Mouse (Mus musculus) lung, postnatal 0 days (tissue): ENCODE measurements around the gene Vps45. TPM values are rescaled to one million over a fixed set of nuclear protein-coding genes. Genes with fewer than 3 reads are reported as not detected.

Experiments used
- ATAC-seq: fragments of 200-750 bp; cut with Nextera tagmentation; 2 replicates; pipeline ENCODE4 v1.8.0; 2017; ENCODE audit warnings: moderate library complexity
- DNase-seq: peaks from one replicate; pipeline ENCODE4 v3.0.0-alpha.2; 2016; ENCODE audit warnings: low spot score
- H3K27ac ChIP-seq: fragments of 300-500 bp; sonication (generic); 2 replicates; pipeline ENCODE4 v1.5.1; 2014; ENCODE audit warnings: antibody characterized with exemption, mild to moderate bottlenecking, low read length, mixed read lengths
- H3K27me3 ChIP-seq: fragments of 300-500 bp; sonication (generic); replicated peaks from 2 replicates; pipeline ENCODE4 v1.6.1; 2014; ENCODE audit warnings: low read length, mixed read lengths; ENCODE audit not compliant: insufficient read depth
- H3K36me3 ChIP-seq: fragments of 300-500 bp; sonication (generic); 2 replicates; pipeline ENCODE4 v1.6.1; 2014; ENCODE audit warnings: low read length, mixed read lengths; ENCODE audit not compliant: insufficient read depth
- H3K4me1 ChIP-seq: fragments of 300-500 bp; sonication (generic); 2 replicates; pipeline ENCODE4 v1.6.1; 2014; ENCODE audit warnings: antibody characterized with exemption, low read depth, low read length, mixed read lengths; ENCODE audit not compliant: insufficient read depth
- H3K4me2 ChIP-seq: fragments of 300-500 bp; sonication (generic); replicated peaks from 2 replicates; pipeline ENCODE4 v1.6.1; 2014; ENCODE audit warnings: low read depth, mild to moderate bottlenecking, low read length, moderate library complexity, mixed read lengths
- H3K4me3 ChIP-seq: fragments of 300-500 bp; sonication (generic); 2 replicates; pipeline ENCODE4 v1.5.1; 2014; ENCODE audit warnings: low read depth, low read length
- H3K9ac ChIP-seq: fragments of 300-500 bp; sonication (generic); replicated peaks from 2 replicates; pipeline ENCODE4 v1.6.1; 2014; ENCODE audit warnings: low read depth, mild to moderate bottlenecking
- H3K9me3 ChIP-seq: fragments of 300-500 bp; sonication (generic); 2 replicates; pipeline ENCODE4 v1.6.1; 2016; ENCODE audit warnings: low read length, mixed read lengths
- CTCF ChIP-seq: IDR thresholded peaks from 2 replicates; pipeline ENCODE4 v1.5.1; 2016; ENCODE audit warnings: antibody characterized with exemption, mild to moderate bottlenecking
- EP300 ChIP-seq: IDR thresholded peaks from 2 replicates; pipeline ENCODE4 v1.6.1; 2016; ENCODE audit warnings: antibody characterized with exemption, mild to moderate bottlenecking, control low read depth
- WGBS: fragments of 180-500 bp; shearing (Covaris S2); extraction: QIAGEN DNeasy Blood & Tissue Kit; methylation state at CpG from one replicate; pipeline ENCODE4 v1.1.7; 2014; 5-methylcytosine and 5-hydroxymethylcytosine counted together
- polyA plus RNA-seq: library from polyadenylated mRNA; unstranded; fragments of >200 nt; fragmentation: Nextera tagmentation; extraction: Ambion mirVana; gene quantifications from 2 replicates; pipeline ENCODE4 v1.2.1, GENCODE M21; 2015

Gene Vps45
- 32.3 and 32.8 TPM in 2 replicates for polyA plus RNA-seq

- peak within 1 kb of the TSS; percentile 91 for H3K4me2 ChIP-seq
- peak within 1 kb of the TSS; percentile 54 for H3K9ac ChIP-seq
- peak within 1 kb of the TSS; percentile 65 for H3K27ac ChIP-seq
- DNase-seq (peak; percentile 58), ATAC-seq (peak; percentile 59)
- peak within 1 kb of the TSS; percentile 67 for H3K4me3 ChIP-seq
- no peaks in the 10 kb centered on the region for H3K9me3 ChIP-seq
- 4% methylated on average over 18 of the region's 18 CpGs for WGBS
- H3K27me3 ChIP-seq, result no peaks in the 10 kb centered on the region
- no peak for TF ChIP-seq CTCF
- no peak for TF ChIP-seq EP300
- 0 out of 2 replicates have a peak, but pooled peaks cover 2% of the 10 kb centered on the region for H3K4me1 ChIP-seq
- no peaks in the 10 kb centered on the region for H3K36me3 ChIP-seq
Observed at GRCm38 (mm10) chr3:96058231-96058896, at the start of gene Vps45. Gene Vps45 (minus strand): TSS chr3:96058466.

- no peak for ATAC-seq
- Histone ChIP-seq H3K27me3 (no peaks in the 10 kb centered on the region), H3K4me1 (peaks cover 10% of the 10 kb centered on the region; the same call in 1 of the 2 replicates), H3K9ac (no peak overlapping the region), H3K36me3 (no peaks in the 10 kb centered on the region), H3K9me3 (no peaks in the 10 kb centered on the region), H3K27ac (no peak overlapping the region), H3K4me2 (peak overlapping the region; percentile 79), H3K4me3 (peak overlapping the region; percentile 96; the same call in 1 of the 2 replicates)
- TF ChIP-seq EP300 (no peak), CTCF (no peak)
- 69% methylated on average over 4 of the region's 4 CpGs for WGBS
- no peak for DNase-seq
Observed at GRCm38 (mm10) chr3:96106151-96106550, 47.9 kb upstream of the Vps45 start.

- Histone ChIP-seq H3K9ac (peak overlapping the region; percentile 88), H3K27ac (peak overlapping the region; percentile 95), H3K4me3 (peak overlapping the region; percentile 96), H3K4me1 (peaks cover 10% of the 10 kb centered on the region; the same call in 1 of the 2 replicates), H3K36me3 (no peaks in the 10 kb centered on the region), H3K27me3 (no peaks in the 10 kb centered on the region), H3K9me3 (no peaks in the 10 kb centered on the region), H3K4me2 (peak overlapping the region; percentile 79)
- 9% methylated on average over 10 of the region's 10 CpGs for WGBS
- no peak for TF ChIP-seq EP300
- no peak for TF ChIP-seq CTCF
- peak; percentile 47 for DNase-seq
- no peak for ATAC-seq
Observed at GRCm38 (mm10) chr3:96105232-96105747, 47.0 kb upstream of the Vps45 start.

- no peaks in the 10 kb centered on the region for H3K36me3 ChIP-seq
- ATAC-seq, result peak; percentile 94
- H3K9me3 ChIP-seq, result no peaks in the 10 kb centered on the region
- H3K4me1 ChIP-seq, result peaks cover 10% of the 10 kb centered on the region; the same call in 1 of the 2 replicates
- peak within 1 kb of the TSS; percentile 95 for H3K27ac ChIP-seq
- DNase-seq, result peak; percentile 86
- no peaks in the 10 kb centered on the region for H3K27me3 ChIP-seq
- TF ChIP-seq EP300 (no peak), CTCF (0 out of 2 replicates have a peak, but pooled peaks have one; percentile 9)
- peak within 1 kb of the TSS; percentile 79 for H3K4me2 ChIP-seq
- H3K9ac ChIP-seq, result peak within 1 kb of the TSS; percentile 88
- peak within 1 kb of the TSS; percentile 96 for H3K4me3 ChIP-seq
- 2% methylated on average over 63 of the region's 84 CpGs for WGBS
Observed at GRCm38 (mm10) chr3:96104261-96105065, 46.2 kb upstream of the Vps45 start, which contains the start of gene Otud7b. Gene Otud7b (plus strand): TSS chr3:96104527.

GRCm38 (mm10) chr3:96103901-96104260 is 45.6 kb upstream of the Vps45 start:
- no peaks in the 10 kb centered on the region for H3K36me3 ChIP-seq
- peak overlapping the region; percentile 79 for H3K4me2 ChIP-seq
- peak overlapping the region; percentile 96 for H3K4me3 ChIP-seq
- H3K4me1 ChIP-seq, result peaks cover 10% of the 10 kb centered on the region; the same call in 1 of the 2 replicates
- TF ChIP-seq CTCF (no peak), EP300 (peak; percentile 66)
- peak overlapping the region; percentile 95 for H3K27ac ChIP-seq
- H3K9me3 ChIP-seq, result no peaks in the 10 kb centered on the region
- no peaks in the 10 kb centered on the region for H3K27me3 ChIP-seq
- H3K9ac ChIP-seq, result peak overlapping the region; percentile 88
- DNase-seq, result no peak
- ATAC-seq, result peak; percentile 66
- WGBS, result 0% methylated on average over 8 of the region's 8 CpGs
